ENCODE assay signal across 8 mouse cellular contexts in genomic region chr10:86299795-86300194, GRCm38 (mm10). TPM values are rescaled to one million over a fixed set of nuclear protein-coding genes. Genes with fewer than 3 reads are reported as not detected.
DNase-seq lines count a peak whose midpoint lies in the region; ATAC-seq and TF ChIP-seq lines count a peak whose summit lies in the region.

No protein-coding gene starts in this region.

- H3K4me2 ChIP-seq in embryonic facial prominence, embryonic 15.5 days (replicated peaks) = peak overlapping the region; percentile 75
- H3K4me2 ChIP-seq in intestine, embryonic 16.5 days (ENCODE audit: low read depth, low read length) = peak overlapping the region; percentile 98
- H3K4me2 ChIP-seq in neural tube, embryonic 12.5 days (replicated peaks) = peak overlapping the region; percentile 91

- H3K27ac ChIP-seq in left cerebral cortex, adult 2 months = no peak overlapping the region
- no peak overlapping the region for H3K27ac ChIP-seq in embryonic facial prominence, embryonic 15.5 days (replicated peaks)
- H3K27ac ChIP-seq in intestine, embryonic 16.5 days (ENCODE audit: low read length) = no peak overlapping the region
- no peak overlapping the region for H3K27ac ChIP-seq in neural tube, embryonic 12.5 days

- peak overlapping the region; percentile 68 for H3K4me3 ChIP-seq in left cerebral cortex, adult 2 months
- H3K4me3 ChIP-seq in embryonic facial prominence, embryonic 15.5 days (replicated peaks) = peak overlapping the region; percentile 66
- peak overlapping the region; percentile 56 for H3K4me3 ChIP-seq in intestine, embryonic 16.5 days (ENCODE audit: low read length)
- peak overlapping the region; percentile 53 for H3K4me3 ChIP-seq in neural tube, embryonic 12.5 days

- H3K9ac ChIP-seq in embryonic facial prominence, embryonic 15.5 days = 0 out of 2 replicates have a peak overlapping the region, but pooled peaks have one; percentile 64
- peak overlapping the region; percentile 83 for H3K9ac ChIP-seq in intestine, embryonic 16.5 days (ENCODE audit: low read depth, low read length)
- H3K9ac ChIP-seq in neural tube, embryonic 12.5 days = peak overlapping the region; percentile 68; the same call in 1 of the 2 replicates

- no peaks in the 10 kb centered on the region for H3K9me3 ChIP-seq in embryonic facial prominence, embryonic 15.5 days (replicated peaks)
- H3K9me3 ChIP-seq in intestine, embryonic 16.5 days (ENCODE audit: control insufficient read depth, low read length) = no peaks in the 10 kb centered on the region
- H3K9me3 ChIP-seq in neural tube, embryonic 12.5 days = no peaks in the 10 kb centered on the region

- no peaks in the 10 kb centered on the region for H3K36me3 ChIP-seq in embryonic facial prominence, embryonic 15.5 days
- H3K36me3 ChIP-seq in intestine, embryonic 16.5 days (ENCODE audit: control insufficient read depth, insufficient read depth, low read length) = no peaks in the 10 kb centered on the region
- no peaks in the 10 kb centered on the region for H3K36me3 ChIP-seq in neural tube, embryonic 12.5 days

- ATAC-seq in embryonic facial prominence, embryonic 15.5 days (ENCODE audit: insufficient number of reproducible peaks, low FRiP score, low TSS enrichment, low read depth) = no peak
- ATAC-seq in intestine, embryonic 16.5 days = no peak
- no peak for ATAC-seq in neural tube, embryonic 12.5 days (ENCODE audit: low FRiP score, low read depth)

- peaks cover 55% of the 10 kb centered on the region for H3K4me1 ChIP-seq in embryonic facial prominence, embryonic 15.5 days
- H3K4me1 ChIP-seq in intestine, embryonic 16.5 days (ENCODE audit: control insufficient read depth, insufficient read depth, low read length) = peaks cover 27% of the 10 kb centered on the region
- peaks cover 22% of the 10 kb centered on the region for H3K4me1 ChIP-seq in neural tube, embryonic 12.5 days

- intact Hi-C loops in left cerebral cortex, adult 2 months (cut with DNase I) = loop anchor here (5.0 kb wide), 3 partner anchors 43 to 332 kb away; no protein-coding TSS in a partner anchor

- WGBS in embryonic facial prominence, embryonic 15.5 days = 38% methylated on average over 6 of the region's 6 CpGs
- 38% methylated on average over 6 of the region's 6 CpGs for WGBS in intestine, embryonic 16.5 days
- 30% methylated on average over 6 of the region's 6 CpGs for WGBS in neural tube, embryonic 12.5 days

- TF ChIP-seq CTCF in left cerebral cortex, adult 2 months (IDR thresholded peaks at IDR 0.05) = no peak

- H3K27me3 ChIP-seq in embryonic facial prominence, embryonic 15.5 days = peaks cover 6% of the 10 kb centered on the region; the same call in 1 of the 2 replicates
- no peaks in the 10 kb centered on the region for H3K27me3 ChIP-seq in intestine, embryonic 16.5 days (replicated peaks; ENCODE audit: control insufficient read depth, insufficient read depth, low read length)
- H3K27me3 ChIP-seq in neural tube, embryonic 12.5 days (replicated peaks) = peaks cover under 1% of the 10 kb centered on the region; the same call in 1 of the 2 replicates

- no peak for DNase-seq in left cerebral cortex, adult 2 months (ENCODE audit: extremely low spot score in 1 of 2, low spot score in 2 of 2)
- DNase-seq in left cerebral cortex, adult 18-20 months (ENCODE audit: low spot score in 2 of 2) = no peak
- no peak for DNase-seq in ovary, postnatal 14 days (ENCODE audit: low spot score)
- DNase-seq in gastrocnemius, postnatal 4 days (ENCODE audit: low spot score in 2 of 2) = no peak
- DNase-seq in adrenal gland, postnatal 36 days = no peak

RNA-seq across cellular contexts. Expression of gene Timp3, which starts 0.4 kb away (rescaled TPM):
- total RNA-seq in left cerebral cortex, adult 2 months (2021) = 10 to 100 TPM; 63.7 to 64.9 TPM
- total RNA-seq in left cerebral cortex, adult 18-20 months (2021) = 10 to 100 TPM; 58.8 to 67.6 TPM
- polyA plus RNA-seq in embryonic facial prominence, embryonic 15.5 days (2015; fragmentation: Nextera tagmentation; extraction: Ambion mirVana) = 81.4 and 82.5 TPM in 2 replicates
- 43.4 and 43.7 TPM in 2 replicates for polyA plus RNA-seq in intestine, embryonic 16.5 days (2015; fragmentation: Nextera tagmentation; extraction: Ambion mirVana)
- polyA plus RNA-seq in neural tube, embryonic 12.5 days (2016; fragmentation: Nextera tagmentation; extraction: Ambion mirVana) = 40.4 and 47.9 TPM in 2 replicates
- 10 to 100 TPM; 90.4 to 99.7 TPM for total RNA-seq in gastrocnemius, postnatal 4 days (2021)
- total RNA-seq in adrenal gland, postnatal 36 days (2021) = 100 to 1,000 TPM; 434 to 635 TPM

Comparison
In these comparisons a context has a peak if more than half of its experiments do, and no peak if none do; other contexts are left out.
1. RNA of gene Timp3, which starts 0.4 kb away (total RNA-seq): 434 to 635 TPM in adrenal gland, postnatal 36 days; 90.4 to 99.7 TPM in gastrocnemius, postnatal 4 days, 58.8 to 67.6 TPM in left cerebral cortex, adult 18-20 months and 63.7 to 64.9 TPM in left cerebral cortex, adult 2 months; every median in the first group is over 4 times any median in the second.
2. Peak in every context shown above with its lines, with median percentiles within 50 percentile points of each other: H3K4me3 ChIP-seq, H3K4me2 ChIP-seq and H3K9ac ChIP-seq.